Mouse (Mus musculus): ENCODE measurements around the gene Taf15. TPM values are rescaled to one million over a fixed set of nuclear protein-coding genes. Genes with fewer than 3 reads are reported as not detected.

Gene Taf15
- total and polyA plus RNA-seq, 3 experiments = 31.8 to 236 TPM; not detected in 1

GRCm38 (mm10) chr11:83465976-83466375, 6.9 kb upstream of the Taf15 start:
- Histone ChIP-seq H3K9me3 (replicated peaks; ENCODE audit: insufficient read depth, low read length) (no peaks in the 10 kb centered on the region), H3K36me3 (ENCODE audit: control insufficient read depth in 1 of 2, insufficient read depth in 2 of 2, low read length in 2 of 2) (no peaks in the 10 kb centered on the region), H3K4me1 (ENCODE audit: control insufficient read depth in 1 of 2, insufficient read depth in 2 of 2, low read length in 2 of 2) (peaks cover 0 to 4% of the 10 kb centered on the region in 2 experiments; a peak in 1 of 4 replicates), H3K79me2 (ENCODE audit: control insufficient read depth, insufficient read depth, low read length, poor library complexity) (no peaks in the 10 kb centered on the region), H3K27ac (ENCODE audit: control insufficient read depth, low read depth, low read length) (no peak overlapping the region), H3K27me3 (ENCODE audit: control insufficient read depth in 1 of 2, insufficient read depth in 2 of 2, low read length in 2 of 2) (peaks cover 3 to 4% of the 10 kb centered on the region in 2 experiments), H3K9ac (ENCODE audit: control insufficient read depth, low read depth, low read length, poor library complexity, severe bottlenecking) (no peak overlapping the region), H3K4me3 (ENCODE audit: control insufficient read depth in 1 of 2, insufficient read depth in 1 of 2, low read depth in 2 of 2, low read length in 2 of 2) (no peak overlapping the region)
- TF ChIP-seq MAZ (IDR thresholded peaks at IDR 0.05; ENCODE audit: low read depth, low read length) (no peak), SMC3 (IDR thresholded peaks at IDR 0.05; ENCODE audit: low read depth, low read length) (no peak), E2F4 (IDR thresholded peaks at IDR 0.05; ENCODE audit: borderline replicate concordance, low read depth, low read length) (no peak), CTCF (IDR thresholded peaks at IDR 0.05 in 2 of 3, conservative IDR thresholded peaks at IDR 0.05 in 1 of 3; ENCODE audit: control insufficient read depth in 1 of 3, insufficient read depth in 1 of 3, low read depth in 2 of 3, low read length in 3 of 3, poor library complexity in 1 of 3, severe bottlenecking in 1 of 3) (no peak), MEF2A (IDR thresholded peaks at IDR 0.05; ENCODE audit: extremely low read depth, insufficient replicate concordance, low read depth, low read length, poor library complexity, severe bottlenecking) (no peak), ZKSCAN1 (IDR thresholded peaks at IDR 0.05; ENCODE audit: low read depth, low read length) (no peak), RAD21 (IDR thresholded peaks at IDR 0.05; ENCODE audit: low read depth, low read length) (no peak), MAFK (IDR thresholded peaks at IDR 0.05; ENCODE audit: borderline replicate concordance, low read depth, low read length) (no peak), USF1 (IDR thresholded peaks at IDR 0.05; ENCODE audit: low read depth, low read length) (no peak), KAT2A (conservative IDR thresholded peaks at IDR 0.05; ENCODE audit: low read depth, low read length) (no peak), MYB (IDR thresholded peaks at IDR 0.05; ENCODE audit: low read depth, low read length) (no peak), ELF1 (IDR thresholded peaks at IDR 0.05; ENCODE audit: low read depth, low read length) (no peak), CHD1 (IDR thresholded peaks at IDR 0.05; ENCODE audit: low read depth, low read length) (no peak)
- DNase-seq (ENCODE audit: low read depth, low spot score) = no peak

GRCm38 (mm10) chr11:83467120-83467652, 5.7 kb upstream of the Taf15 start:
- Histone ChIP-seq H3K9ac (ENCODE audit: control insufficient read depth, low read depth, low read length, poor library complexity, severe bottlenecking) (no peak overlapping the region), H3K27ac (ENCODE audit: control insufficient read depth, low read depth, low read length) (no peak overlapping the region), H3K9me3 (replicated peaks; ENCODE audit: insufficient read depth, low read length) (no peaks in the 10 kb centered on the region), H3K4me3 (ENCODE audit: control insufficient read depth in 1 of 2, insufficient read depth in 1 of 2, low read depth in 2 of 2, low read length in 2 of 2) (no peak overlapping the region), H3K27me3 (ENCODE audit: control insufficient read depth in 1 of 2, insufficient read depth in 2 of 2, low read length in 2 of 2) (peaks cover 3 to 4% of the 10 kb centered on the region in 2 experiments), H3K36me3 (ENCODE audit: control insufficient read depth in 1 of 2, insufficient read depth in 2 of 2, low read length in 2 of 2) (peaks cover 0 to 11% of the 10 kb centered on the region in 2 experiments; a peak in 2 of 4 replicates), H3K79me2 (ENCODE audit: control insufficient read depth, insufficient read depth, low read length, poor library complexity) (peaks cover 3% of the 10 kb centered on the region; the same call in 1 of the 2 replicates), H3K4me1 (ENCODE audit: control insufficient read depth in 1 of 2, insufficient read depth in 2 of 2, low read length in 2 of 2) (peaks cover 9 to 10% of the 10 kb centered on the region in 2 experiments)
- no peak for DNase-seq (ENCODE audit: low read depth, low spot score)
- TF ChIP-seq GATA1 (IDR thresholded peaks at IDR 0.05; ENCODE audit: low read depth, low read length) (no peak), MYC (IDR thresholded peaks at IDR 0.05; ENCODE audit: low read depth, low read length) (no peak), E2F4 (IDR thresholded peaks at IDR 0.05; ENCODE audit: borderline replicate concordance, low read depth, low read length) (no peak), RCOR1 (IDR thresholded peaks at IDR 0.05; ENCODE audit: low read depth, low read length) (no peak)

Measured in MEL (cell line).